Mouse (Mus musculus): Measurements from ENCODE around the gene Erg.

DNA sequence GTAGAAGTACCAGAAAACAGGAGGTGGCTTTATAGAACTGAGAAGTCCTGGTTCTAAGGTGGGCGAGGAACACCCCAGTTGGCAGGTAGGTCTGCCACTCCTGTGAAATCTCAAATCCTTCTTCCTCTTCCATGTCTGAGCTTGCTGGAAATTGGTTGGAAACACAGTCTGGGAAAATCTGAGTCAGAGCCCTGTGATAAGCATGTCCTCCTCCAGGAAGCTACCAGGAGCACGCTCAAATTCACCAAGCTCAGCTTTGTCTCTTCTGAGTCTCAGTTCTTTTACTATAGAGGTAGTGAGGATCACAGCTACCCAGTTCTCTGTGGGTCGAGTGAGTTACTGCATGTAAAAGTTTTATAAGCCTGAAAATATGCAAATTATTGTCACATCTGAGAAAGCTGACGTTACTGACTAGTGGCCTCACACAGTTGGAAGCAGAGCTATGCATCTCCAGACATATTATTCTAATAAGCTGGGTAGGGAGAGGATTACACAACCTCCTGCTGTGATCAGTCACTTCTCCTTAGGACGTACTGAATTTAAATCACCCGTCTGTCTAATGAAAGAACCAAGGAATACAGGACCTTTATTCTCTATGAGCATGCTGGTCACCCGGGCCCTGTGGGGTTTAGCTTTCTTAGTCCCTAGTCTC is 165.0 kb downstream of the Erg start:
- TF ChIP-seq POLR2A (IDR thresholded peaks at IDR 0.05; ENCODE audit: low read depth, low read length) (no peak), CTCF (IDR thresholded peaks at IDR 0.05; ENCODE audit: borderline replicate concordance, insufficient read depth, low read length) (no peak)
